Mouse (Mus musculus): ENCODE data around the gene Zbtb45. TPM values are rescaled to one million over a fixed set of nuclear protein-coding genes. Genes with fewer than 3 reads are reported as not detected.

Gene Zbtb45
- polyA plus RNA-seq (2015; fragmentation: Nextera tagmentation; extraction: Ambion mirVana) = 15.1 and 16.9 TPM in 2 replicates

- H3K4me1 ChIP-seq = peaks cover 23% of the 10 kb centered on the region
- ATAC-seq (ENCODE audit: extremely low read depth, insufficient number of reproducible peaks, low FRiP score, low TSS enrichment) = no peak; the same call in 1 of the 2 replicates
- 14% methylated on average over 26 of the region's 26 CpGs for WGBS
- no peaks in the 10 kb centered on the region for H3K9me3 ChIP-seq
- H3K4me2 ChIP-seq = peak within 1 kb of the TSS; percentile 95
- peaks cover 30% of the 10 kb centered on the region for H3K36me3 ChIP-seq
- H3K9ac ChIP-seq = peak within 1 kb of the TSS; percentile 88
- H3K27ac ChIP-seq (replicated peaks) = peak within 1 kb of the TSS; percentile 94
- peak within 1 kb of the TSS; percentile 64 for H3K4me3 ChIP-seq
- H3K27me3 ChIP-seq (replicated peaks) = peaks cover 16% of the 10 kb centered on the region
Measured at GRCm38 (mm10) chr7:13010005-13010908, at the start of gene Zbtb45. Gene Zbtb45, minus strand, starts transcription at chr7:13010034.

GRCm38 (mm10) chr7:13059536-13059935 lies 49.7 kb upstream of the Zbtb45 start:
- Histone ChIP-seq H3K27ac (replicated peaks) (no peak overlapping the region), H3K4me1 (no peaks in the 10 kb centered on the region), H3K27me3 (replicated peaks) (no peaks in the 10 kb centered on the region), H3K9me3 (no peaks in the 10 kb centered on the region), H3K4me3 (no peak overlapping the region), H3K36me3 (no peaks in the 10 kb centered on the region), H3K9ac (no peak overlapping the region), H3K4me2 (no peak overlapping the region)
- ATAC-seq (ENCODE audit: extremely low read depth, insufficient number of reproducible peaks, low FRiP score, low TSS enrichment) = no peak
- WGBS = 81% methylated on average over 9 of the region's 9 CpGs

GRCm38 (mm10) chr7:13056913-13057700 lies 47.3 kb upstream of the Zbtb45 start:
- H3K27me3 ChIP-seq (replicated peaks) = no peaks in the 10 kb centered on the region
- H3K4me2 ChIP-seq = no peak overlapping the region
- no peak overlapping the region for H3K27ac ChIP-seq (replicated peaks)
- H3K4me1 ChIP-seq = peaks cover 5% of the 10 kb centered on the region
- no peak overlapping the region for H3K4me3 ChIP-seq
- H3K9ac ChIP-seq = no peak overlapping the region
- H3K36me3 ChIP-seq = no peaks in the 10 kb centered on the region
- H3K9me3 ChIP-seq = no peaks in the 10 kb centered on the region
- 59% methylated on average over 8 of the region's 8 CpGs for WGBS
- no peak for ATAC-seq (ENCODE audit: extremely low read depth, insufficient number of reproducible peaks, low FRiP score, low TSS enrichment)

GRCm38 (mm10) chr7:13054287-13055010 lies 44.6 kb upstream of the Zbtb45 start, which contains the start of gene Mzf1:
Gene Mzf1, minus strand, starts transcription at chr7:13054764.
- H3K27me3 ChIP-seq (replicated peaks) = no peaks in the 10 kb centered on the region

GRCm38 (mm10) chr7:13053961-13054286 lies 44.1 kb upstream of the Zbtb45 start:
- H3K9ac ChIP-seq = peak overlapping the region; percentile 91
- peak overlapping the region; percentile 69 for H3K4me3 ChIP-seq
- peaks cover 5% of the 10 kb centered on the region for H3K4me1 ChIP-seq
- 3% methylated on average over 15 of the region's 15 CpGs for WGBS
- no peaks in the 10 kb centered on the region for H3K27me3 ChIP-seq (replicated peaks)
- peak overlapping the region; percentile 86 for H3K27ac ChIP-seq (replicated peaks)
- no peak for ATAC-seq (ENCODE audit: extremely low read depth, insufficient number of reproducible peaks, low FRiP score, low TSS enrichment)
- H3K36me3 ChIP-seq = no peaks in the 10 kb centered on the region
- H3K4me2 ChIP-seq = peak overlapping the region; percentile 74
- no peaks in the 10 kb centered on the region for H3K9me3 ChIP-seq

More at GRCm38 (mm10) chr7:13054287-13055010, 44.6 kb upstream of the Zbtb45 start, which contains the start of gene Mzf1:
- ATAC-seq (ENCODE audit: extremely low read depth, insufficient number of reproducible peaks, low FRiP score, low TSS enrichment) = peak; percentile 82
- Histone ChIP-seq H3K27ac (replicated peaks) (peak within 1 kb of the TSS; percentile 86), H3K4me1 (peaks cover 5% of the 10 kb centered on the region), H3K4me3 (peak within 1 kb of the TSS; percentile 69), H3K9me3 (no peaks in the 10 kb centered on the region), H3K4me2 (peak within 1 kb of the TSS; percentile 74), H3K9ac (peak within 1 kb of the TSS; percentile 91), H3K36me3 (no peaks in the 10 kb centered on the region)
- under 1% methylated on average over 41 of the region's 41 CpGs for WGBS

GRCm38 (mm10) chr7:13053501-13053900 lies 43.7 kb upstream of the Zbtb45 start:
- peak overlapping the region; percentile 74 for H3K4me2 ChIP-seq
- peaks cover 5% of the 10 kb centered on the region for H3K4me1 ChIP-seq
- H3K36me3 ChIP-seq = no peaks in the 10 kb centered on the region
- no peak for ATAC-seq (ENCODE audit: extremely low read depth, insufficient number of reproducible peaks, low FRiP score, low TSS enrichment)
- peak overlapping the region; percentile 91 for H3K9ac ChIP-seq
- peak overlapping the region; percentile 69 for H3K4me3 ChIP-seq
- no peaks in the 10 kb centered on the region for H3K27me3 ChIP-seq (replicated peaks)
- 86% methylated on average over 2 of the region's 2 CpGs for WGBS
- no peaks in the 10 kb centered on the region for H3K9me3 ChIP-seq
- no peak overlapping the region for H3K27ac ChIP-seq (replicated peaks)

- Histone ChIP-seq H3K27ac (replicated peaks) (no peak overlapping the region), H3K36me3 (no peaks in the 10 kb centered on the region), H3K4me3 (no peak overlapping the region), H3K9ac (no peak overlapping the region), H3K9me3 (no peaks in the 10 kb centered on the region), H3K27me3 (replicated peaks) (no peaks in the 10 kb centered on the region), H3K4me1 (peaks cover 5% of the 10 kb centered on the region), H3K4me2 (no peak overlapping the region)
- whole genome bisulfite sequencing = 85% methylated on average over 13 of the region's 13 CpGs
- no peak for ATAC-seq (ENCODE audit: extremely low read depth, insufficient number of reproducible peaks, low FRiP score, low TSS enrichment)
Measured at GRCm38 (mm10) chr7:13053001-13053400, 43.2 kb upstream of the Zbtb45 start.

- no peak overlapping the region for H3K4me2 ChIP-seq
- H3K36me3 ChIP-seq = no peaks in the 10 kb centered on the region
- H3K4me1 ChIP-seq = peaks cover 17% of the 10 kb centered on the region
- 0 out of 2 replicates have a peak overlapping the region, but pooled peaks have one; percentile 19 for H3K9ac ChIP-seq
- H3K27me3 ChIP-seq (replicated peaks) = peaks cover 47% of the 10 kb centered on the region
- H3K27ac ChIP-seq (replicated peaks) = no peak overlapping the region
- H3K4me3 ChIP-seq = no peak overlapping the region
- ATAC-seq (ENCODE audit: extremely low read depth, insufficient number of reproducible peaks, low FRiP score, low TSS enrichment) = peak; percentile 19; the same call in 1 of the 2 replicates
- peaks cover 9% of the 10 kb centered on the region; the same call in 1 of the 2 replicates for H3K9me3 ChIP-seq
- WGBS = 2% methylated on average over 2 of the region's 2 CpGs
Measured at GRCm38 (mm10) chr7:13046084-13046483, 36.2 kb upstream of the Zbtb45 start.

- WGBS = 3% methylated on average over 23 of the region's 23 CpGs
- no peak for ATAC-seq (ENCODE audit: extremely low read depth, insufficient number of reproducible peaks, low FRiP score, low TSS enrichment)
- peak overlapping the region; percentile 60 for H3K4me3 ChIP-seq
- H3K4me1 ChIP-seq = peaks cover 20% of the 10 kb centered on the region
- H3K9me3 ChIP-seq = peaks cover 9% of the 10 kb centered on the region; the same call in 1 of the 2 replicates
- H3K9ac ChIP-seq = peak overlapping the region; percentile 81
- H3K36me3 ChIP-seq = 0 out of 2 replicates have a peak, but pooled peaks cover 6% of the 10 kb centered on the region
- H3K27me3 ChIP-seq (replicated peaks) = peaks cover 52% of the 10 kb centered on the region
- H3K27ac ChIP-seq (replicated peaks) = no peak overlapping the region
- H3K4me2 ChIP-seq = peak overlapping the region; percentile 96
Measured at GRCm38 (mm10) chr7:13044254-13044625, 34.4 kb upstream of the Zbtb45 start.

- peak overlapping the region; percentile 60 for H3K4me3 ChIP-seq
- ATAC-seq (ENCODE audit: extremely low read depth, insufficient number of reproducible peaks, low FRiP score, low TSS enrichment) = no peak
- H3K27me3 ChIP-seq (replicated peaks) = peaks cover 52% of the 10 kb centered on the region
- WGBS = 7% methylated on average over 88 of the region's 88 CpGs
- peaks cover 26% of the 10 kb centered on the region for H3K4me1 ChIP-seq
- peak overlapping the region; percentile 96 for H3K4me2 ChIP-seq
- peak overlapping the region; percentile 81 for H3K9ac ChIP-seq
- H3K27ac ChIP-seq (replicated peaks) = no peak overlapping the region
- H3K36me3 ChIP-seq = 0 out of 2 replicates have a peak, but pooled peaks cover 6% of the 10 kb centered on the region
- H3K9me3 ChIP-seq = peaks cover 9% of the 10 kb centered on the region; the same call in 1 of the 2 replicates
Measured at GRCm38 (mm10) chr7:13043445-13044253, 33.8 kb upstream of the Zbtb45 start.

Measured in heart, embryonic 13.5 days (tissue).